Mouse (Mus musculus) bone marrow macrophage, adult 2 months (primary cell): Measurements from ENCODE around the gene Pdc.

ENCODE experiments used
- CTCF ChIP-seq: IDR thresholded peaks from 2 replicates; pipeline ENCODE4 v1.5.1; 2012; ENCODE audit warnings: low read depth, mild to moderate bottlenecking, low read length, moderate library complexity
- POLR2A ChIP-seq: IDR thresholded peaks from 2 replicates; pipeline ENCODE4 v1.6.1; 2012; ENCODE audit warnings: mild to moderate bottlenecking, low read depth, low read length, borderline replicate concordance

DNA sequence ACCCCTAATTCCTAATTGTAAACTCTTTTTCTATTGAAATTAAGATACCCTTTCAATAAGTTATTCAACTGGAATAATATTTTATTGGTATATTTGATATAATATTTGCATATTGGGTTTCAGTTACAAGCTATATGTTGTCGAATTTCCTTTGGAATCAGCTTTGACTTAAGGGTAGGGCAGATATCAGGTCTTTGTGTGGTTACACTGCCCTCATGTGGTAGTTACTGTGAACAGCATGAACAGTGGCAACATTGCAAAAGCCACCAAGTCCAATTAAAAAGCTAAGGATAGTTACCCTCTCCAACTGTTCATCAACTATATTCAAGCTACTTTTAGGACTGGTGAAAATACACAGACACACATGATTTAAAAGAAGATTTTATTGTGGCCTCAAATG is 11.6 kb upstream of the Pdc start:
- TF ChIP-seq POLR2A: no peak
- no peak for TF ChIP-seq CTCF
